Mouse (Mus musculus): ENCODE results near the gene Dnah12. TPM values are rescaled to one million over a fixed set of nuclear protein-coding genes. Genes with fewer than 3 reads are reported as not detected.

Gene Dnah12
- total and polyA plus RNA-seq, 3 experiments, result 0.04 to 0.10 TPM; not detected in 1

GRCm38 (mm10) chr14:26879976-26880375 lies 186.9 kb downstream of the Dnah12 start:
- no peaks in the 10 kb centered on the region for H3K79me2 ChIP-seq (ENCODE audit: control insufficient read depth, insufficient read depth, low read length, poor library complexity)
- H3K27ac ChIP-seq (ENCODE audit: control insufficient read depth, low read depth, low read length), result no peak overlapping the region
- no peaks in the 10 kb centered on the region for H3K36me3 ChIP-seq (ENCODE audit: control insufficient read depth in 1 of 2, insufficient read depth in 2 of 2, low read length in 2 of 2)
- no peaks in the 10 kb centered on the region for H3K4me1 ChIP-seq (ENCODE audit: control insufficient read depth in 1 of 2, insufficient read depth in 2 of 2, low read length in 2 of 2)
- no peak for DNase-seq (ENCODE audit: low read depth, low spot score)
- H3K9ac ChIP-seq (ENCODE audit: control insufficient read depth, low read depth, low read length, poor library complexity, severe bottlenecking), result no peak overlapping the region
- TF ChIP-seq KAT2A (conservative IDR thresholded peaks at IDR 0.05; ENCODE audit: low read depth, low read length), result no peak
- TF ChIP-seq ZNF384 (IDR thresholded peaks at IDR 0.05; ENCODE audit: low read depth, low read length), result no peak
- no peak for TF ChIP-seq ELF1 (IDR thresholded peaks at IDR 0.05; ENCODE audit: low read depth, low read length)
- no peak for TF ChIP-seq HCFC1 (IDR thresholded peaks at IDR 0.05; ENCODE audit: low read depth, low read length)
- TF ChIP-seq BHLHE40 (IDR thresholded peaks at IDR 0.05; ENCODE audit: borderline replicate concordance, low read depth, low read length), result no peak
- no peak for TF ChIP-seq EP300 (IDR thresholded peaks at IDR 0.05; ENCODE audit: low read depth in 1 of 2, low read length in 2 of 2)
- no peak for TF ChIP-seq MYC (IDR thresholded peaks at IDR 0.05; ENCODE audit: low read depth, low read length)
- TF ChIP-seq USF1 (IDR thresholded peaks at IDR 0.05; ENCODE audit: low read depth, low read length), result no peak
- no peak for TF ChIP-seq TAL1 (IDR thresholded peaks at IDR 0.05; ENCODE audit: low read length)
- TF ChIP-seq SIN3A (IDR thresholded peaks at IDR 0.05; ENCODE audit: low read length), result no peak
- no peak for TF ChIP-seq MAX (IDR thresholded peaks at IDR 0.05; ENCODE audit: low read length)
- no peak for TF ChIP-seq MAZ (IDR thresholded peaks at IDR 0.05; ENCODE audit: low read depth, low read length)
- TF ChIP-seq RAD21 (IDR thresholded peaks at IDR 0.05; ENCODE audit: low read depth, low read length), result no peak
- no peak for TF ChIP-seq NRF1 (IDR thresholded peaks at IDR 0.05; ENCODE audit: insufficient read depth, low read depth, low read length, poor library complexity, severe bottlenecking)
- TF ChIP-seq JUND (IDR thresholded peaks at IDR 0.05; ENCODE audit: low read depth, low read length), result no peak
- no peak overlapping the region for H3K4me3 ChIP-seq (ENCODE audit: control insufficient read depth in 1 of 2, insufficient read depth in 1 of 2, low read depth in 2 of 2, low read length in 2 of 2)
- H3K9me3 ChIP-seq (replicated peaks; ENCODE audit: insufficient read depth, low read length), result no peaks in the 10 kb centered on the region
- H3K27me3 ChIP-seq (ENCODE audit: control insufficient read depth in 1 of 2, insufficient read depth in 2 of 2, low read length in 2 of 2), result peaks cover 2 to 3% of the 10 kb centered on the region in 2 experiments; a peak in 3 of 4 replicates

GRCm38 (mm10) chr14:26881700-26882099 lies 188.6 kb downstream of the Dnah12 start:
- no peak overlapping the region for H3K27ac ChIP-seq (ENCODE audit: control insufficient read depth, low read depth, low read length)
- H3K36me3 ChIP-seq (ENCODE audit: control insufficient read depth in 1 of 2, insufficient read depth in 2 of 2, low read length in 2 of 2), result no peaks in the 10 kb centered on the region
- peaks cover 0 to 2% of the 10 kb centered on the region in 2 experiments; a peak in 3 of 4 replicates for H3K27me3 ChIP-seq (ENCODE audit: control insufficient read depth in 1 of 2, insufficient read depth in 2 of 2, low read length in 2 of 2)
- no peaks in the 10 kb centered on the region for H3K4me1 ChIP-seq (ENCODE audit: control insufficient read depth in 1 of 2, insufficient read depth in 2 of 2, low read length in 2 of 2)
- H3K9ac ChIP-seq (ENCODE audit: control insufficient read depth, low read depth, low read length, poor library complexity, severe bottlenecking), result no peak overlapping the region
- H3K9me3 ChIP-seq (replicated peaks; ENCODE audit: insufficient read depth, low read length), result no peaks in the 10 kb centered on the region
- no peaks in the 10 kb centered on the region for H3K79me2 ChIP-seq (ENCODE audit: control insufficient read depth, insufficient read depth, low read length, poor library complexity)
- TF ChIP-seq USF1 (IDR thresholded peaks at IDR 0.05; ENCODE audit: low read depth, low read length), result no peak
- peak; percentile 10 for DNase-seq (ENCODE audit: low read depth, low spot score)
- no peak overlapping the region for H3K4me3 ChIP-seq (ENCODE audit: control insufficient read depth in 1 of 2, insufficient read depth in 1 of 2, low read depth in 2 of 2, low read length in 2 of 2)

- Histone ChIP-seq H3K79me2 (ENCODE audit: control insufficient read depth, insufficient read depth, low read length, poor library complexity) (no peaks in the 10 kb centered on the region), H3K27me3 (ENCODE audit: control insufficient read depth in 1 of 2, insufficient read depth in 2 of 2, low read length in 2 of 2) (no peaks in the 10 kb centered on the region; a peak in 3 of 4 replicates), H3K9ac (ENCODE audit: control insufficient read depth, low read depth, low read length, poor library complexity, severe bottlenecking) (no peak overlapping the region), H3K27ac (ENCODE audit: control insufficient read depth, low read depth, low read length) (no peak overlapping the region), H3K36me3 (ENCODE audit: control insufficient read depth in 1 of 2, insufficient read depth in 2 of 2, low read length in 2 of 2) (peaks cover 0 to 10% of the 10 kb centered on the region in 2 experiments; a peak in 2 of 4 replicates), H3K4me1 (ENCODE audit: control insufficient read depth in 1 of 2, insufficient read depth in 2 of 2, low read length in 2 of 2) (peaks cover 0 to 13% of the 10 kb centered on the region in 2 experiments; a peak in 2 of 4 replicates), H3K9me3 (replicated peaks; ENCODE audit: insufficient read depth, low read length) (no peaks in the 10 kb centered on the region), H3K4me3 (ENCODE audit: control insufficient read depth in 1 of 2, insufficient read depth in 1 of 2, low read depth in 2 of 2, low read length in 2 of 2) (no peak overlapping the region)
- TF ChIP-seq EP300 (IDR thresholded peaks at IDR 0.05; ENCODE audit: low read depth in 1 of 2, low read length in 2 of 2), result no peak
- no peak for TF ChIP-seq ZKSCAN1 (IDR thresholded peaks at IDR 0.05; ENCODE audit: low read depth, low read length)
- DNase-seq (ENCODE audit: low read depth, low spot score), result no peak
Measured at GRCm38 (mm10) chr14:26887244-26887643, 194.2 kb downstream of the Dnah12 start.

All from MEL (cell line).